Mouse (Mus musculus) gonadal fat pad, adult 2 months (tissue): ENCODE data around the gene Fbxl17. TPM values are rescaled to one million over a fixed set of nuclear protein-coding genes. Genes with fewer than 3 reads are reported as not detected.

ENCODE experiments used
- DNase-seq: peaks from one replicate; pipeline ENCODE4 v3.0.0-alpha.2; 2012; ENCODE audit warnings: low read depth
- polyA plus RNA-seq: library from polyadenylated mRNA; depleted of rRNA; stranded (reverse); fragments of >200 nt; gene quantifications from 2 replicates; pipeline ENCODE4 v1.2.3, GENCODE M21; 2012

The Fbxl17 gene
- polyA plus RNA-seq, 1 experiment: 8.7 TPM

- no peak for DNase-seq
These were observed 331.6 kb downstream of the Fbxl17 start for GRCm38 (mm10) chr17:63168019-63168788.

- DNase-seq: no peak
These were observed 332.6 kb downstream of the Fbxl17 start for GRCm38 (mm10) chr17:63167248-63167647.

- no peak for DNase-seq
These were observed 333.1 kb downstream of the Fbxl17 start for GRCm38 (mm10) chr17:63166692-63167091.

- no peak for DNase-seq
These were observed 334.0 kb downstream of the Fbxl17 start for GRCm38 (mm10) chr17:63165847-63166246.

- no peak for DNase-seq
These were observed 335.5 kb downstream of the Fbxl17 start for GRCm38 (mm10) chr17:63164289-63164688.

GRCm38 (mm10) chr17:63161953-63162352, 337.9 kb downstream of the Fbxl17 start:
- DNase-seq: no peak

- DNase-seq: no peak
These were observed 340.6 kb downstream of the Fbxl17 start for GRCm38 (mm10) chr17:63159196-63159595.

- DNase-seq: no peak
These were observed 341.4 kb downstream of the Fbxl17 start for GRCm38 (mm10) chr17:63158436-63158835.

- DNase-seq: no peak
These were observed 341.9 kb downstream of the Fbxl17 start for GRCm38 (mm10) chr17:63157906-63158305.

GRCm38 (mm10) chr17:63157019-63157418, 342.8 kb downstream of the Fbxl17 start:
- no peak for DNase-seq

- DNase-seq: no peak
These were observed 353.3 kb downstream of the Fbxl17 start for GRCm38 (mm10) chr17:63146514-63146913.

GRCm38 (mm10) chr17:63145751-63146491, 353.9 kb downstream of the Fbxl17 start:
- no peak for DNase-seq

GRCm38 (mm10) chr17:63145311-63145741, 354.5 kb downstream of the Fbxl17 start:
- DNase-seq: no peak

- DNase-seq: no peak
These were observed 356.0 kb downstream of the Fbxl17 start for GRCm38 (mm10) chr17:63143825-63144224.

- no peak for DNase-seq
These were observed 365.0 kb downstream of the Fbxl17 start for GRCm38 (mm10) chr17:63134805-63135204.

GRCm38 (mm10) chr17:63122427-63122826, 377.4 kb downstream of the Fbxl17 start:
- DNase-seq: no peak

GRCm38 (mm10) chr17:63119701-63120100, 380.1 kb downstream of the Fbxl17 start:
- DNase-seq: no peak

- no peak for DNase-seq
These were observed 380.7 kb downstream of the Fbxl17 start for GRCm38 (mm10) chr17:63119077-63119476.

- no peak for DNase-seq
These were observed 382.7 kb downstream of the Fbxl17 start for GRCm38 (mm10) chr17:63117130-63117529.

- DNase-seq: no peak
These were observed 385.3 kb downstream of the Fbxl17 start for GRCm38 (mm10) chr17:63114399-63115085.

GRCm38 (mm10) chr17:63112826-63113225, 387.0 kb downstream of the Fbxl17 start:
- DNase-seq: no peak

- no peak for DNase-seq
These were observed 388.8 kb downstream of the Fbxl17 start for GRCm38 (mm10) chr17:63110994-63111393.
